Mouse (Mus musculus) bone marrow macrophage, adult 2 months (primary cell): ENCODE measurements around the gene Otud3.

Experiments used
- CTCF ChIP-seq: IDR thresholded peaks from 2 replicates; pipeline ENCODE4 v1.5.1; 2012; ENCODE audit warnings: low read depth, mild to moderate bottlenecking, low read length, moderate library complexity
- POLR2A ChIP-seq: IDR thresholded peaks from 2 replicates; pipeline ENCODE4 v1.6.1; 2012; ENCODE audit warnings: mild to moderate bottlenecking, low read depth, low read length, borderline replicate concordance

GRCm38 (mm10) chr4:138859245-138859644 is 54.5 kb downstream of the Otud3 start:
- no peak for TF ChIP-seq CTCF
- TF ChIP-seq POLR2A, result no peak
